In genomic region chr9:72408131-72408586, GRCm38 (mm10) we compare ENCODE assay signal across 8 mouse cellular contexts. TPM values are rescaled to one million over a fixed set of nuclear protein-coding genes. Genes with fewer than 3 reads are reported as not detected.
DNase-seq lines count a peak whose midpoint lies in the region; ATAC-seq lines count a peak whose summit lies in the region.

No protein-coding gene starts in this region.

- peak overlapping the region; percentile 34 for H3K4me3 ChIP-seq in hindbrain, embryonic 16.5 days (ENCODE audit: low read length)

- H3K27ac ChIP-seq in hindbrain, embryonic 16.5 days (ENCODE audit: low read depth, low read length) = no peak overlapping the region

- H3K27me3 ChIP-seq in hindbrain, embryonic 16.5 days (replicated peaks; ENCODE audit: control insufficient read depth, insufficient read depth, low read length) = no peaks in the 10 kb centered on the region; the same call in 1 of the 2 replicates

- 10% methylated on average over 12 of the region's 12 CpGs for WGBS in hindbrain, embryonic 16.5 days

- peak; percentile 50 for DNase-seq in WW6 (ENCODE audit: low read depth, low spot score)
- DNase-seq in cerebellum, postnatal 36 days = peak; percentile 79 to 84
- DNase-seq in gastrocnemius, adult 18-20 months (ENCODE audit: low spot score) = peak; percentile 75
- DNase-seq in left cerebral cortex, adult 11 months (ENCODE audit: low spot score) = peak; percentile 70
- DNase-seq in lung, postnatal 4 days = peak; percentile 55 to 84
- peak; percentile 89 for DNase-seq in retina, postnatal 1 day
- peak; percentile 97 for DNase-seq in thymus, postnatal 4 days

- ATAC-seq in hindbrain, embryonic 16.5 days = peak; percentile 93

- H3K4me1 ChIP-seq in hindbrain, embryonic 16.5 days (ENCODE audit: control insufficient read depth, insufficient read depth, low read depth, low read length) = peaks cover 3% of the 10 kb centered on the region

- peak overlapping the region; percentile 63 for H3K4me2 ChIP-seq in hindbrain, embryonic 16.5 days (ENCODE audit: low read length)

- H3K9me3 ChIP-seq in hindbrain, embryonic 16.5 days (ENCODE audit: control insufficient read depth, low read length) = no peaks in the 10 kb centered on the region

- peak overlapping the region; percentile 56 for H3K9ac ChIP-seq in hindbrain, embryonic 16.5 days (ENCODE audit: low read depth, low read length)

- no peaks in the 10 kb centered on the region for H3K36me3 ChIP-seq in hindbrain, embryonic 16.5 days (ENCODE audit: control insufficient read depth, insufficient read depth, low read length)

RNA-seq across cellular contexts. Expression of gene Mns1, which starts 29.7 kb away (rescaled TPM):
- under 1 TPM; 0.09 to 0.16 TPM for total RNA-seq in gastrocnemius, adult 18-20 months (2021)
- polyA plus RNA-seq in hindbrain, embryonic 16.5 days (2015; fragmentation: Nextera tagmentation; extraction: Ambion mirVana) = 8.6 and 9.2 TPM in 2 replicates
